Mouse (Mus musculus) liver, embryonic 14.5 days (tissue): ENCODE measurements around the gene Spata31d1b. TPM values are rescaled to one million over a fixed set of nuclear protein-coding genes. Genes with fewer than 3 reads are reported as not detected.
"Not testable (repeated sequence)": the region's sequence is repeated elsewhere in the genome, so short reads cannot be mapped to it uniquely, and the experiment has no call there.

Experiments used
- ATAC-seq: fragments of 200-750 bp; cut with Nextera tagmentation; 2 replicates; pipeline ENCODE4 v1.8.0; 2017; ENCODE audit warnings: moderate number of reproducible peaks, mild to moderate bottlenecking, moderate library complexity; ENCODE audit not compliant: insufficient read depth
- DNase-seq, 3 experiments: peaks; one replicate each; pipeline ENCODE4 v3.0.0-alpha.2; 2012 to 2013; ENCODE audit warnings: low read depth in 3 of 3, low spot score in 3 of 3
- H3K27ac ChIP-seq: fragments of 300-500 bp; sonication (generic); 2 replicates; pipeline ENCODE4 v1.5.1; 2014; ENCODE audit warnings: moderate library complexity, mild to moderate bottlenecking, control low read depth, inconsistent platforms
- H3K27me3 ChIP-seq: fragments of 300-500 bp; sonication (generic); 2 replicates; pipeline ENCODE4 v1.6.1; 2014; ENCODE audit warnings: mild to moderate bottlenecking, low read length, moderate library complexity; ENCODE audit not compliant: control insufficient read depth, insufficient read depth
- H3K36me3 ChIP-seq: fragments of 300-500 bp; sonication (generic); replicated peaks from 2 replicates; pipeline ENCODE4 v1.6.1; 2014; ENCODE audit warnings: low read depth; ENCODE audit not compliant: control insufficient read depth, insufficient read depth
- H3K4me1 ChIP-seq, 2 experiments: fragments of 200-500 bp in 1 of 2; fragments of 300-500 bp in 1 of 2; sonication (generic) in 1 of 2; replicated peaks; 2 replicates each; pipeline ENCODE4 v1.6.1; 2012 to 2014; ENCODE audit warnings: antibody characterized with exemption in 1 of 2, inconsistent platforms in 1 of 2, low read length in 1 of 2; ENCODE audit not compliant: control insufficient read depth in 2 of 2, insufficient read depth in 2 of 2
- H3K4me2 ChIP-seq: fragments of 300-500 bp; sonication (generic); 2 replicates; pipeline ENCODE4 v1.6.1; 2014; ENCODE audit warnings: low read depth, mild to moderate bottlenecking, control low read depth, moderate library complexity
- H3K4me3 ChIP-seq, 2 experiments: fragments of 200-500 bp in 1 of 2; fragments of 300-500 bp in 1 of 2; sonication (generic) in 1 of 2; 2 replicates each; pipeline ENCODE4 v1.5.1; 2012 to 2014; ENCODE audit warnings: low read depth in 2 of 2, low read length in 2 of 2, mild to moderate bottlenecking in 2 of 2, control low read depth in 1 of 2, inconsistent platforms in 1 of 2, moderate library complexity in 1 of 2; ENCODE audit not compliant: insufficient read depth in 1 of 2
- H3K9ac ChIP-seq: fragments of 300-500 bp; sonication (generic); replicated peaks from 2 replicates; pipeline ENCODE4 v1.6.1; 2014; ENCODE audit warnings: mild to moderate bottlenecking, control low read depth, moderate library complexity
- H3K9me3 ChIP-seq: fragments of 300-500 bp; sonication (generic); 2 replicates; pipeline ENCODE4 v1.6.1; 2016; ENCODE audit warnings: low read length, mixed read lengths; ENCODE audit not compliant: control insufficient read depth
- CTCF ChIP-seq: IDR thresholded peaks from 2 replicates; pipeline ENCODE4 v1.5.1; 2016; ENCODE audit warnings: antibody characterized with exemption, low read depth, control low read depth
- EP300 ChIP-seq: IDR thresholded peaks from 2 replicates; pipeline ENCODE4 v1.6.1; 2016; ENCODE audit warnings: antibody characterized with exemption, low read depth
- WGBS: fragments of 180-500 bp; shearing (Covaris S2); extraction: QIAGEN DNeasy Blood & Tissue Kit; methylation state at CpG from one replicate; pipeline ENCODE4 v1.1.7; 2014; ENCODE audit not compliant: insufficient replicate concordance; 5-methylcytosine and 5-hydroxymethylcytosine counted together
- polyA plus RNA-seq, 2 experiments: library from polyadenylated mRNA; depleted of rRNA in 1 of 2; stranded (reverse) in 1 of 2; unstranded in 1 of 2; fragments of >200 nt; fragmentation: Nextera tagmentation in 1 of 2; extraction: Ambion mirVana in 1 of 2; gene quantifications; 2 replicates each; pipeline versions ENCODE4 v1.2.1 to v1.2.3; 2012 to 2014

The Spata31d1b gene
- polyA plus RNA-seq, 2 experiments: not detected

DNA sequence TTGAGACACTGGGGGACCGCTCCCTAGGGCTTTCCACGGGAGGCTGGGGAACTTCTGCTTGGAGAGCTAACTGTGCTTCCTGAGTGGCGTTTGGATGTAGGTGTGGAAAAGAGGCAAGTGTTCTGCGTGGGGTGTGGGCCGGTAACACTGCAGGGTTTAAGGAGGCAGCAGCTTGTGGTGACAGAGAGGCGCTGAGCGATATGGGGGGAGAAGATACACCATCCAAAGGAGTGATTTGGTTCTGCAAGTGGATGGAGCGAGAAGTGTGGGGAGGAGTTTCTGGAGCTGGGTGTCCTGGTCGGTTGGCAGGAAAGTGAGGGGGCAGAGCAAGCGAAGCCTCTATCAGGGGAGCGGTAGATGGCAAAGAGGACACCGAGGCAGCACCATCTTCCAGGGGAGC is 8.6 kb upstream of the Spata31d1b start:
- H3K27me3 ChIP-seq: peaks cover 16% of the 10 kb centered on the region
- TF ChIP-seq CTCF (no peak), EP300 (no peak)
- no peak overlapping the region for H3K4me3 ChIP-seq
- H3K4me1 ChIP-seq: peaks cover 0 to 8% of the 10 kb centered on the region in 2 experiments; a peak in 2 of 4 replicates
- no peak overlapping the region for H3K9ac ChIP-seq
- DNase-seq: no peak
- H3K4me2 ChIP-seq: no peak overlapping the region
- 62% methylated on average over 12 of the region's 12 CpGs for WGBS
- no peaks in the 10 kb centered on the region for H3K36me3 ChIP-seq
- H3K9me3 ChIP-seq: no peaks in the 10 kb centered on the region
- H3K27ac ChIP-seq: no peak overlapping the region
- no peak for ATAC-seq

DNA sequence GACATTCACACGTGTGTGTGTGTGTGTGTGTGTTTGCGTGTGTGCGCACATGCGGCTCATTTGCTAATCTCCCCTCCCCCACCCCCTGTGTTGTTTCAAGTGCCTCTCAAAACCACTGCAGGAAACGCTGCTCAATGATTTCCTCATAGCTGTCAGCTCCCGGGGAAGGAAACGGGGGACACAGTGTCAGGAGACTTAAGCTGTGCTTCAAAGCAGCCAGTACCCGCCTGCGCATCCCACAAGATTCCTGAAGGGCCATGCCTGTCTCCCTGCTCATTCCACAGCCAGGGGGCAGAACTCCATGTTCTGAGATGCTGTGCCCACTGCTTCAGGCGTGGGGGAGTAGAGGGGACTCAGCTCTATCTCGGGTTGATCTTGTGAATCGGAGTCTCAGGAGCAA is 7.5 kb upstream of the Spata31d1b start:
- 16% methylated on average over 12 of the region's 12 CpGs for WGBS
- Histone ChIP-seq H3K27ac (no peak overlapping the region), H3K9ac (no peak overlapping the region), H3K4me1 (peaks cover 0 to 8% of the 10 kb centered on the region in 2 experiments; a peak in 2 of 4 replicates), H3K36me3 (no peaks in the 10 kb centered on the region), H3K27me3 (peaks cover 16% of the 10 kb centered on the region), H3K4me2 (no peak overlapping the region), H3K4me3 (no peak overlapping the region), H3K9me3 (no peaks in the 10 kb centered on the region)
- TF ChIP-seq CTCF (peak; percentile 45), EP300 (no peak)
- ATAC-seq (no peak), DNase-seq (no peak)

DNA sequence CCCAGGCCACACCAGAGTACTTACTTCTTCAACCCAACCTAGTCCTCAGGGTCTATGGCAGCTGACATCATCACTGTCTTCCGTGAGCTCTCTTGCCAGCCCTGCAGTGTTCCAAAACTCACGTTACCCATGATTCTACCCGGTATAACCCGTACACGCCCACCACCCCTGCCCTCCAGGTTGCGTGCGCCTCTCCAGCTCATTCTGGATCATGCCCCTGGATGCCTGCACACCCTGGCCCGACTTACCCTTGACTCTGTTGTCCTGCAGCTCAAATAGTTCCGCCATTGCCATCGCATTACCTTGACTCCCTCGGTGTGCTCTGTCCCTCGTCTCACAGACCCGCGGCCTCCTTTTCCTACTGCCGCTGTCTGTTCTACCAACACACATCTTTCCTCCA is 1.9 kb upstream of the Spata31d1b start, which contains the start of gene Spata31d1a:
Gene Spata31d1a (minus strand): TSS at position 101 of the 400 bp plus-strand sequence.
- WGBS: 76% methylated on average over 15 of the region's 15 CpGs

DNA sequence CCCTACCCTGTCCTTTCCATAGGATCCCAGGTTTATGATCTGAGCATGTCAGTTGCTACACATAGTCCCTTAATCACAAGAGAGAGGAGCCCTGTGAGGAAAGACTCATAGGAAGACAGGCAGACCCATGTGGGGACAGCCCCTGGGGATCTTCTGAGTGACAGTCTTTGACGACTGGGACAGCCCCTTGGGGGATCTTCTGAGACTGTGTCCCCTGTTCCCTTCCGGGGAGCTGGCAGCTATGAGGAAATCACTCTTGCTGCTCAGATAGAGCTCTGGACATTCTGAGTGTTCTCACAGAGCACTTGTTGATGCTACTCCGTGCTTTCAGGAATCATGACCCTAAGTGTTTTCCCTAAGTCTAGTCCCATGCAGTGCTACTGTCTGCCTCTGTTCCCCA is 1.6 kb downstream of the Spata31d1b start:
- whole genome bisulfite sequencing: 30% methylated on average over 3 of the region's 3 CpGs
- no peak for ATAC-seq
- Histone ChIP-seq H3K9me3 (no peaks in the 10 kb centered on the region), H3K27ac (no peak overlapping the region), H3K4me3 (no peak overlapping the region), H3K36me3 (no peaks in the 10 kb centered on the region), H3K27me3 (peaks cover 2% of the 10 kb centered on the region; the same call in 1 of the 2 replicates), H3K4me1 (peaks cover 0 to 13% of the 10 kb centered on the region in 2 experiments; a peak in 1 of 4 replicates), H3K4me2 (no peak overlapping the region), H3K9ac (no peak overlapping the region)
- DNase-seq: no peak
- TF ChIP-seq CTCF: no peak
- TF ChIP-seq EP300: no peak

More for the DNA sequence above, 1.9 kb upstream of the Spata31d1b start, which contains the start of gene Spata31d1a:
- Histone ChIP-seq H3K9me3 (no peaks in the 10 kb centered on the region), H3K4me3 (no peak within 1 kb of the TSS), H3K4me1 (peaks cover 0 to 4% of the 10 kb centered on the region in 2 experiments; a peak in 1 of 4 replicates), H3K27me3 (peaks cover 2% of the 10 kb centered on the region; the same call in 1 of the 2 replicates), H3K9ac (no peak within 1 kb of the TSS), H3K27ac (no peak within 1 kb of the TSS), H3K36me3 (no peaks in the 10 kb centered on the region), H3K4me2 (no peak within 1 kb of the TSS)
- TF ChIP-seq EP300 (no peak), CTCF (no peak)
- DNase-seq (no peak), ATAC-seq (no peak)

DNA sequence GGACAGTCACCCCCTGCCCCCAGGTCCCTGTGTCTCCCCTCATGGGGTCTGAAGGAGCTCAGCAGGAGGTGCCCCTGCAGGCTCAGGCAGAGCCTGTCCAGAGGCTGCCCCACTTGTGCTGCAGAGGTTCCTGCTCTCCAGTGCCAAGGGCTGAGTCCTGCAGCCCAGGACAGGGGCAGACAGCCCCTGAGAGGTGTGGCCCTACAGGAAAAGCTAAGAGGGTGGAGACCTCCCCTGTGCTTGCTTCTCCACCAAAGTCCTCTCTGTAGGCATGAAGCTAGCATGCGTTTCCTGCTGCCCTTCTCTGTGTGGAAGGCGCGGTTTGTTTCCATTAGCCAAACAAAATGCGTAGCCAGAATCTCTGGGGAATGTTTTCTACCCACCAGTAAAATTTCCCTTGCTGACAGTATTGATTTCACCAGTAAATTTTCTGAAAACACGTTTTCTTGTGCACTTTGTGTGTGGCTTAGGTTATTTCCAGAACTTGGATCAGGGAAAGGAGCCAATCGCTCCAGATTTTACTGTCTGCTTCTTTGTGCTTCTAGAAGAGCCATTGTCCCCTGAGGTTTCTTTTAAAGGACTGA is 6.9 kb downstream of the Spata31d1b start:
- not testable (repeated sequence) for H3K36me3 ChIP-seq, H3K4me3 ChIP-seq, H3K27me3 ChIP-seq, H3K27ac ChIP-seq, DNase-seq, H3K4me2 ChIP-seq, H3K9me3 ChIP-seq, H3K9ac ChIP-seq, ATAC-seq
- peaks cover 9 to 31% of the 10 kb centered on the region in 2 experiments; a peak in 3 of 4 replicates for H3K4me1 ChIP-seq
- 19% methylated on average over 6 of the region's 6 CpGs for WGBS
